Mouse (Mus musculus): ENCODE data around the gene Zfp983.
"Not testable (repeated sequence)": the region's sequence is repeated elsewhere in the genome, so short reads cannot be mapped to it uniquely, and the experiment has no call there.

Zfp983 gene

DNA sequence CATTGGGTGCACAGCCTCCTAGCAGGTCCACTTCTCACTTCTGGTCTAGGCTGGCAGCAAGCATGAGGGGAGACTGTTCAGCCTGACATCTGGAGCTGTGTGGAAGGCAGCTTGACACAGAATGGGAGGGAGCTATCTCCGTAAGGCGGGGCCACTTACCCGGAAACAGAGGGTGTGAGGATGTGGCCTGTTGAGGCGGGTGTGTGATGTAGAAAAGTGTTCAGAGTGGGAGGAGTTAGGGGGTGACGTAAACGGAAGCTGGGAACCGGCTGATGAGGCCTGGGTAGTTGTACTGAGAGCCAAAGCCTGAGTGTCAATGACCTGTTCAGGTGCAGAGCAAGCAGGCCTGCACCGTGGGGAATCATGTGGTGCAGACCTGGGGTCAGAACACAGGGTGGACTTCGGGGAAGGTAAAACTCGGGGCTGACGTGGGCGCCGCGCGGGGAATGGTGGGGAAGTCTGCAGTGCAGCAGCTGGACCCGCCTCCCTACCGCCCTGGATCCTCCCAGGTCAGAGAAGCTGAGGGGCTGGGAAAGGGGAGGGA lies at the start of gene Zfp983:
TSS of gene Zfp983 (plus strand) at position 261 of the 544 bp plus-strand sequence.
- peak; percentile 95 for DNase-seq (ENCODE audit: low read depth, low spot score)

DNA sequence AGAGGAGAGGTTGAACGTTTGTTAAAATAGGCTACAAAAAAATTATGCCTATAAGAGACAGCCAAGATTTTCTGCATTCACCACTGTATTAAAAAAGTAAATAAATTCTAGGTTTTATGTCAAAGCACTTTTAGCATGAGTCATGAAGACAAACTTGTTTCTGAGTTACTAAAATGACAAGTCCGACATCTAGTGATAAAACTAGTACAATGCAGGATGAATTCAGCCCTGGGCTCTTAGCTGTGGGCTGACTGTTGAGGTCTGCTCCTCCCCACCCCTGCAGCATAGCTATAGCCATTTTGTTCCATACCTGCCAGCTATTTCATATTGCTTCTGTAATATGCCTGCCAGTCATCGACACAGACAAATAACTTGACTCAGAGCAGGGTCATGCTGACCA lies 34.1 kb upstream of the Zfp983 start:
- peak; percentile 11 for DNase-seq (ENCODE audit: low read depth, low spot score)

DNA sequence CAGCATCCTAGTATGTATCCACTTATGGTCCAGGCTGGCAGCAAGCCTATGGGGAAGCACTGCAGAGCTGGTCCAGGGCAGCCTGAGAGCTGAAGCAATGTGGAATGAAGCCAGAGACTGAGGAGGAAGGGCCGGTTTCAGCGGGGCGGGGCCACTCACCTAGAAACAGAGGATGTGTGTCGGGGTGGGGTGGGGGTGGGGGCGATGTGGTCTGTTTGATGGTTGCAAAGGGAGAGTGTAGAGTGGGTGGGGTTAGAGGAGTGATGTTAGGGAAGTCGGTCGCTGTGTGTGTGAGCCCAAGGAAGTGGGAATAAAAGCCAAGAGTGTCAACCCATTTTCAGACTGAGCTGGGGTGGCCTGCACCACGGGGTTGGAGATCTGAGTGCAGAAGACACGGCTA lies 33.1 kb upstream of the Zfp983 start:
- DNase-seq (ENCODE audit: low read depth, low spot score), result peak; percentile 62

DNA sequence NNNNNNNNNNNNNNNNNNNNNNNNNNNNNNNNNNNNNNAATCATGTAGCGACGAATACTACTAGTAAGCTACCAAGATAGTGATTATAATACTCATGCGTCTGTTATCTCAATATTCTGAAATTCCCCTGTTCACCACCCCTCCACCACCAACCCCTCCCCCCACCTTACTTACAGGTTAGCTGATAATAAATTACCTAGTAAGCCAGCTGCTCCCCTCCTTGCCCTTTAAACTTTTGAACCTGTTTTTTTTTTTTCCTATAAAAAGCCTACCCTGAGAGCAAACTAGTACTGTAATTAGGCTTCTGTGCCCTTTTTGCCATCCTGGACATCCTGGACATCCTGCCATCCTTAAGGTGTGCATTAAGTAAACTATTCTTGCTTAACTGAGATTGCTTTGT lies 26.8 kb upstream of the Zfp983 start:
- no peak for DNase-seq (ENCODE audit: low read depth, low spot score)

DNA sequence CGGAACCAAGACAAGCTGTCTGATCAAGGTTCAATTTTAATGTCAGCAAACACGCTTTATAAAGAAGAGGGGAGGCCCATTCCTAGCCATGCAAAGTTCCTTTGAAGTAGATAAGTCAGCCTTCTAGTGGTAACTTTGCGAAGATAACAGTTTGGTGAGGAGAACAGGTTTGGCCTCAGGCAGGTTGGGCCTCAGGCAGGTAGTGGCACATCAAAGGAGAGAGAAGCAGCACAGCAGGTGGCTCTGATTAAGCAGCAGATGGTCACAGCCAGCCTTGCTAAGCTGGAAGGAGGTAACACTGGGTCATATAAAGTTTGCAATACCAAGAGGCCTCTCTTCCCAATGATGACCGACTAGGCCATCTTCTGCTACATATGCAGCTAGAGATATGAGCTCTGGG lies 14.7 kb upstream of the Zfp983 start:
- not testable (repeated sequence) for DNase-seq (ENCODE audit: low read depth, low spot score)

DNA sequence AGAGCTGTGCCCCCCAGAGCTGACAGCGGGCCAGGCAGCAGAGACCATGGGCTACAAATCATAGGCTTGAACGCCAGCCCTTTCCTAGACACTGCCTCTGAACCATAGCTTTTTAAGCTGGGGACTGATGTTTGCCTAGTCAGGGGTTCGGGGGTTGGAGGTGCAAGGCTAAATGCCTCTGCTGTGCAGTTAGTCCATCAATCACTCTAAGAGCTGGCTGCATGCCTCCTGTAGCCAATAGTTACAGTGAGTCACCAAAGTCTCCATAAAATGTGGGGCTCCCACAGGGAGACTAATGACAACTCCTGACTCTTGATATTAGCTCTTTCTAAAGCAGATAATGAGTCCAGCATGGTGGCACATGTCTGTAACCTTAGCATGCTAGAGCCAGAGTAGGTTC lies 1.6 kb upstream of the Zfp983 start:
- DNase-seq (ENCODE audit: low read depth, low spot score), result no peak

DNA sequence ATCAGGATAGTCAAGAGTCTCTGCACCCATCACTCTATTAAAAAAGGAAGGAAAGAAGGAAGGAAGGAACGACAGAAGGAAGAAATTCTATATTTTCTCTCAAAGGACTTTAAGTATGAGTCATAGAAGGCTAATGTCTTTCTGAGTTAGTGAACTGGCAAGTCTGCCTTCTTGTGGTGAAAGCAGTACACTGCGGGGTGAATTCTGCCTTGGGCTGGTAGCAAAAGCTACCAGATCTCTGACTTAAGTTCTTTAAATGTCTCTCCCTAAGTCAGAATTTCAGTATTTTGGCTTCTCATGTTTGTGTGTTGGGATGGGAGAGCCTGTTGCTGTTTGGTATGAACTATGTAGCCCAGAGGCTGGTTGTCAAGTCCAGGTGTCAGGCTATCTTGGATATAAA lies 488 bp upstream of the Zfp983 start:
- peak; percentile 74 for DNase-seq (ENCODE audit: low read depth, low spot score)

DNA sequence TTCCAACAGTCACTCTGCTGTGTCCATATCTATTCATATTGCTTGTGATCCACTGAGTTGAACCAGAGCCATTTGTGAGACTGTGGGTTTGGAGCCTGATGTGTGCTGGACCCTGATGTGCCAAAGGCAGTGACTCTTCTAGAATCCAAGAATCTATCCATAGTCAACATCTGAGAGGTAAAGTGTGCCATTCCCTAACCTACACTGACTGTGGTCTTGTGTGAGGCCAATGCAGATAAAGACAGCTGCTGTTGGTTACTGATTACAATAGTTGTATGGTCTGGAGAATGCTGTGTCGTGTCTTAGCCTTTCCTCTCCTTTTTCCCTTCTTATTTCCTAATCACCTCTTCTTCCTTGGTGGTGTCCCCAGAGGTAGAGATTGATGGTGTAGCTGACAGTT lies 28.4 kb downstream of the Zfp983 start:
- DNase-seq (ENCODE audit: low read depth, low spot score), result not testable (repeated sequence)

DNA sequence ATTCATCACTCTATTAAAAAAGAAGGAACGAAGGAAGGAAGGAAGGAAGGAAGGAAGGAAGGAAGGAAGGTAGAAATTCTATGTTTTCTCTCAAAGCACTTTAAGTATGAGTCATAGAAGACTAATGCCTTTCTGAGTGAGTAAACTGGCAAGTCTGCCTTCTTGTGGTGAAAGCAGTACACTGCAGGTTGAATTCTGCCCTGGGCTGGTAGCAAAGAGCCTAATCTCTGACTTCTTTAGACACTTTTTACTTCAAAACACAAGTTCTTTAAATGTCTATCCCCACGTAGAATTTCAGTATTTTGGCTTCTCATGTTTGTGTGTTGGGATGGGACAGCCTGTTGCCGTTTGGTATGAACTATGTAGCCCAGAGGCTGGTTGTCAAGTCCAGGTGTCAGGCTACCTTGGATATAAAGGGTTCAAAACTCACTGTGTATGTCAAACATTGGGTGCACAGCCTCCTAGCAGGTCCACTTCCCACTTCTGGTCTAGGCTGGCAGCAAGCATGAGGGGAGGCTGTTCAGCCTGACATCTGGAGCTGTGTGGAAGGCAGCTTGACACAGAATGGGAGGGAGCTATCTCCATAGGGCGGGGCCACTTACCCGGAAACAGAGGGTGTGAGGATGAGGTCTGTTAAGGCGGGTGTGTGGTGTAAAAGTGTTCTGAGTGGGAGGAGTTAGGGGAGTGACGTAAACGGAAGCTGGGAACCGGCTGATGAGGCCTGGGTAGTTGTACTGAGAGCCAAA lies 29.0 kb downstream of the Zfp983 start:
- DNase-seq (ENCODE audit: low read depth, low spot score), result peak; percentile 95

DNA sequence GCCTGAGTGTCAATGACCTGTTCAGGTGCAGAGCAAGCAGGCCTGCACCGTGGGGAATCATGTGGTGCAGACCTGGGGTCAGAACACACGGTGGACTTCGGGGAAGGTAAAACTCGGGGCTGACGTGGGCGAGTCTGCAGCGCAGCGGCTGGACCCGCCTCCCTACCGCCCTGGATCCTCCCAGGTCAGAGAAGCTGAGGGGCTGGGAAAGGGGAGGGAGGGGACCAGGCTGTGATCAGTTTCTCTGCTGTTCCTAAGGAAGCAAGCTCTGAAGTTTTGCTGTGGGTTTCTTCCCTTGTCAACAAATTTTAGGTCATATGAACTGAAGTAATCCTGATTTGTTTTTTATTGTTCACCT lies 29.6 kb downstream of the Zfp983 start:
- not testable (repeated sequence) for DNase-seq (ENCODE audit: low read depth, low spot score)

DNA sequence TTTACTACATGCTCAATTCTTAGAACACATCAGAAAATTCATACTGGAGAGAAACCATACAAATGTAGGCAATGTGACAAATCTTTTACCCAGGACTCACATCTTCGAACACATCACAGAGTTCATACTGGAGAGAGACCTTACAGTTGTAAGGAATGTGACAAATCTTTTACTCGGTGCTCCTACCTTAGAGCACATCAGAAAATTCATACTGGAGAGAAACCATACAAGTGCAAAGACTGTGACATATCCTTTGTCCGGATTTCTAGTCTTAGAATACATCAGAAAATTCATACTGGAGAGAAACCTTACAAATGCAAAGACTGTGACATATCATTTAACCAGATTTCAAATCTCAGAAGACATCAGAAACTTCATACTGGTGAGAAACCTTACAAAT lies 41.1 kb downstream of the Zfp983 start, which contains the start of gene Gm10226:
TSS of gene Gm10226 (plus strand) at position 301 of the 400 bp plus-strand sequence.
- DNase-seq (ENCODE audit: low read depth, low spot score), result no peak

DNA sequence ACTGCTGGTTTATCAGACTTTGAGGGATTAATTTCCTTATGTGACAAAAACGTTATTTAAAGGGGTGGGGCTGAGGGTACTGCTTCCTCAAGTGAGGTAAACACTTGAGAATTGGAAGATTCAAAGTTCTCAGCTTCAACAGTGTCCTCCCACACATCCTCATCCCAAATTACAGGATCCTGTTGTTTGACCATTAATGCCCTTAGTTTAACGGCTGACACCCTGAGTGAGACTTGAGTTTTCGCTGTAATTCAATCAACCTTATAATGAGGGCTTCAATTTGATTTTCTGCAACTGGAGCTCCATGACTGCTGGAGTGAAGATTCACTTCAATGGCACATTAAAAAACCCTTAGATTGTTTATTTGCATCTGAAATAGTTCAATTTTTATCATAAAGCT lies 42.9 kb downstream of the Zfp983 start:
- DNase-seq (ENCODE audit: low read depth, low spot score), result no peak

DNA sequence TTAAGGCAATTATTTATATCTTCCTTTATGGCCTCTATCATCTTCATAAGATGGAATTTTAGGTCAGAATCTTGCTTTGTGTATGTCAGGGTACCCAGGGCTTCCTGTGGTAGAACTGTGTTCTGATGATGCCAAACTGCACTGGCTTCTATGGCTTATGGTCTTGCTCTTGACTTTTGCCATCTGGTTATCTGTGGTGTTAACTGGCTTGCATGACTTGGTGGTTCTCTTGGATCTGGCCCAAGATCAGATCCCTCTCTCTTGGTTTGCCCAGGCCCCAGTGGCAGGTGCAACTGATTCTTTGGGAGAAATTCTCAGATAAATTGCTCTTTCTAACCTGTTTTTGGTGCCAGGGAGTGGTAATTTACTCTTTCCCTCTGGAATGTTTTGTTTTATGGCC lies 45.6 kb downstream of the Zfp983 start:
- DNase-seq (ENCODE audit: low read depth, low spot score), result no peak

DNA sequence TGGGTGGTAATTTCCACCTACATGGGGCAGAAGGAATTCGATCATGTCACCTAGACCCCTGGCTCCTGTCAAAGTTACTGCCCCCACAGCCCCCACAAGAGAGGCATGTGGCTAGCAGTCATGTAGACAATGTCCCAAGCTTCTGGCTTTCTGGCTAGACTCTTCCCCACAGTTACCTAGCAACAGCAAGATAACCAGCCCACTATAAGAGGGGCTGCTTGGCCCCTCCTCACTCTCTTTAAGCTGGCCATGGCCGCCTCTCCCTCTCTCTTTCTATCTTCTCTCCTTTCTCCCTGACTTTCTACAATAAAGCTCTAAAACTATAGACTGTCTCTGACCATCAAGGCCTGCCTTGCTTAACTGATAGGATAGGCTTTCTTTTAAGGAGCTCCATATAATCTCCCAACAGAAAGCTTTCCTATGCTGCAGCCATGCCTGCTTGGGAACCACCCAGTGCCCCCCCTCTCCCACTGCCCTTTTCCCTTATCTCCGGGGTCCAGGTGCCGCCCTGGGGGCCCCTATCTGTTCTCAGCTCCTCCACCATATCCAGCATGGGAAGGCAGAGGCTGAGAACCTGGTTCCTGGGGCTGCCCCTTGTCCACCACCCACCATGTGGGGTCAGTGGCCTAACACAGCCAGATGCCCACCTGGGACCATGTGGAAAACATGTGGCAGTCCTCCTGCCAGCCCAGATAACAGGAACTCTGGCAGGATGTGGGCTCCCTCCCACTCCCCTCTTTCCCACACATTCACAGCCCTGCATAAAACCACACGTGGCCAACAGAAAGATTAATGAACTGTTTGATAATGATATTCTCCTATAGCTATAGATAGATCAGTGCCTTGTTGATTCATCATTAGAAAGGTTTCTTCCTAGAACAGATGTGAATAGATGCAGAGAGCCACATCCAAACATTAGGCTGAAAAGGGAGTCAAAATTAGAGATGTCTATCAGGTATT lies 52.1 kb downstream of the Zfp983 start:
- DNase-seq (ENCODE audit: low read depth, low spot score), result no peak

DNA sequence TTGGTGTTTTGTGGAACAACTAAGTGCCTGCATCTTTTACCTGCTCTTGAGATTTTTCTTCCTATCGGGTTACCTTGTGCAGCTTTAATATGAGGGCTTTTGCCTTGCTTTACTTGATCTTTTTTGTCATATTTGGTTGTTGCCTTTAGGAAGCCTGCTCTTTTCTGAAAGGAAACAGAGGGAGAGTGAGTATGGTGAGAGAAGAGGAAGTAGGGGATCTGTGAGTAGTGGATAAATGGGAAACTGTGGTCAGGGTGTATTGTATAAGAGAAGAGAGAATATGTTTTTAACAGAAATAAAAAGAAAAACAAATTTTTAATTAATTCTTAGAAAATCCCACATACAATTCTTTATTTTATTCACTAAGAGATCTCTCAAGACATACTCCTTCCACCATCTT lies 53.0 kb downstream of the Zfp983 start:
- DNase-seq (ENCODE audit: low read depth, low spot score), result no peak

DNA sequence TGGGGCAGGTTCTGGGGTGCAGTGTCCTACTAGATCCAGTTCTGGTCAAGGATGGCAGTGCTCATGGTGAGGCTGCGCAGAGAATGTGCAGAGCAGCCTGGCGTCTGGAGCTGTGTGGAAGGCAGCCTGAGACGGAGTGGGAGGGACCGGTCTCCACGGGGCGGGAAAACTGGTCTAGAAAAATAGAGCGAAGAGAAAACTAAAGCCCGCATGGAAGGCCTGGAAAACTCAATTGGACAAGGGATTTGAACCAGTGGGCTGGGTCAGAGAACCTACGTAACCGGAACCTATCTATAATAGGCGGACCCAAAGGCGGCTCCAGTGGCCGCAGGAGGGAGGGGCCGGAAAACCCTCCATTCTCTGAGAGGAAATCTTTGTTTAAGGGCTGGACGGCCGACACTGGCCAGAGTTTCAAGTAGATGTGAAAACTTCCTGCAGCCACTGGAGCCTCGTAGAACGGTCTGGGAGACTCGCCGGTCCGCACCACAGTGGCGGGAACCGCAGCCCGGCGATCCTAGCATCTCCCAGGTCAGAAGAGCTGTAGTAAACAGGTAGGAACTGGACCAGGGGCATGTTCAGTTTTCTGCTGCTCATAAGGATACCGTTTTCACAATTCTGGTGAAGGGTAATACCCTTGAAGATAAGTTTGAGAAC lies 57.0 kb downstream of the Zfp983 start, which contains the start of gene Zfp760:
TSS of gene Zfp760 (plus strand) at position 399 of the 654 bp plus-strand sequence.
- peak; percentile 58 for DNase-seq (ENCODE audit: low read depth, low spot score)

DNA sequence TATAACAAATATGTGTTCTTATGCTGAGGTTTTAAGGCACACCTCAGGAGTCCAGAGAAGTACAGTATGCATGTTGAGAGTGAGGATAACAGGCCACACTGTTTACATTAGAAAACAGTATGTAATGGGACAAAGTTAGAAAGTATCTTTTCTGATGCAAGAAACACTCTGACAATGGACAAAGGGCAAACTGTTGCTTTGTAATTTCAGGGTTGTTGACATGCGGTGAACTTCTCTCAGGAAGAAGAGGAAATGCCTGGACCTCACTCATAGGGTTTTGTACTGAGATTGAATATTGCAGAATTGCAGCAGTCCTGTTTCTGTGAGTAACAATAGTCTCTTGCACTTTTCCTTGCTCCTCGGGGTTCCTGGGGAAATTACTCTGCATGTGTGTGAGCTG lies 58.0 kb downstream of the Zfp983 start:
- no peak for DNase-seq (ENCODE audit: low read depth, low spot score)

Data from CD4-positive helper T cell, adult 2 months (primary cell).